Mouse (Mus musculus): Measurements from ENCODE around the gene Ralgapa1.

GRCm38 (mm10) chr12:55850650-55851049, 29.7 kb upstream of the Ralgapa1 start:
- TF ChIP-seq TCF12 (IDR thresholded peaks at IDR 0.05; ENCODE audit: insufficient read depth, poor library complexity, severe bottlenecking), result no peak
- no peak for TF ChIP-seq POLR2A (IDR thresholded peaks at IDR 0.05; ENCODE audit: insufficient read length, low read depth)
- TF ChIP-seq MYOG (IDR thresholded peaks at IDR 0.05; ENCODE audit: control insufficient read depth in 1 of 3, insufficient read depth in 1 of 3, insufficient read length in 2 of 3, low read depth in 2 of 3), result no peak
- no peak for TF ChIP-seq USF1 (IDR thresholded peaks at IDR 0.05; ENCODE audit: low read depth)
